Mouse (Mus musculus) thymus, postnatal 4 days (tissue): Measurements from ENCODE around the gene Gbp7.
"Not testable (repeated sequence)": the region's sequence is repeated elsewhere in the genome, so short reads cannot be mapped to it uniquely, and the experiment has no call there.

Experiments used
- DNase-seq: peaks from one replicate; pipeline ENCODE4 v3.0.0; 2021

Gbp7 gene

GRCm38 (mm10) chr3:142561045-142561646 lies 31.0 kb downstream of the Gbp7 start:
- DNase-seq = no peak

DNA sequence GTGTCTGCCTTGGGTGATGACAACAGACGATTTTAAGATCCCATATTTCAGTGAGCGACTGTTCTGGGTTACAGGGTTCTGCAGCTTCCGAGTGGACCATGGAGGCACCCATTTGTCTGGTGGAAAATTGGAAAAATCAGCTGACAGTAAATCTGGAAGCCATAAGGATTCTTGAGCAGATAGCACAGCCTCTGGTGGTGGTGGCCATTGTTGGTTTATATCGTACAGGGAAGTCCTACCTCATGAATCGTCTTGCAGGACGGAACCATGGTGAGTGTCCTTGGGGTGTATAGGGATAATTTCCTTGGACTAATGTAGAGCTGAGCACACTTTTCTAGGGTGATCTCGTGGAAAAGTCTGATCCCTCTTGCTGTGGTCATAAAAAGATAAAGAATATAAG lies 31.5 kb downstream of the Gbp7 start:
- no peak for DNase-seq

GRCm38 (mm10) chr3:142567490-142567889 lies 37.3 kb downstream of the Gbp7 start:
- DNase-seq = not testable (repeated sequence)

DNA sequence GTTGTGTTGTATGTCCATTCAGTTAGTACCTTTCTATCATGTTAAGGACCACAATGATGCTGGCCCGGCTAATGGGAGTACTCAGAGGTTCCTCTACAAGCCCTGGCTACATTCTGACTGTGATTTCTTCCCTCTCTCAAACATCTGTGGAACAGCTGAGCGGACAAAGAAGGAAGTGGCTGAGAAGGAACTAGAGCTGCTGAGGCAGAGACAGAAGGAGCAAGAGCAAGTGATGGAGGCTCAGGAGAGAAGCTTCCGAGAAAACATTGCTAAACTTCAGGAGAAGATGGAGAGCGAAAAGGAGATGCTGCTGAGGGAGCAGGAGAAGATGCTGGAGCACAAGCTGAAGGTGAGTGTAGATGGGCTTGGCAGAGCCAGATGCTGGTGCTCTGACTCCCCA lies 40.6 kb downstream of the Gbp7 start:
- DNase-seq = no peak

GRCm38 (mm10) chr3:142577108-142577507 lies 47.0 kb downstream of the Gbp7 start:
- DNase-seq = no peak

DNA sequence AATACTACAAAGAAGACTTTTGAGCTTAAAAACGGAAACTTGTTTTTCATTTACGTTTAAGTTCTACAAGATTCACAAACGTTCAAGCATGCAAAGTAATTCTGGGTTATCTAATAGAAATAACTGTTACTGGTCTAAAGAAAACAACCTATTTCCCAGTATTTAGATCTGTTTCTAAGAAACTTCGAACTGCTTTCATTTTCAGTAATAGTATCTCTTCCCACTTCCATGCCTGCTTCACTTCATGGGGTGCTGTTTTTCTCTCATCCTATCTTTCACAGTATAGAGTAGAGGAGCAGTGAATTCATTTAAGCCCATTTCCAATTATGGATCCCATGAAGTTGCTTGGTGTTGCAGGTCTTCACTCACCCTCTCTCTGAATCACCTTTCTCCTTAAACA lies 48.2 kb downstream of the Gbp7 start:
- DNase-seq = no peak

DNA sequence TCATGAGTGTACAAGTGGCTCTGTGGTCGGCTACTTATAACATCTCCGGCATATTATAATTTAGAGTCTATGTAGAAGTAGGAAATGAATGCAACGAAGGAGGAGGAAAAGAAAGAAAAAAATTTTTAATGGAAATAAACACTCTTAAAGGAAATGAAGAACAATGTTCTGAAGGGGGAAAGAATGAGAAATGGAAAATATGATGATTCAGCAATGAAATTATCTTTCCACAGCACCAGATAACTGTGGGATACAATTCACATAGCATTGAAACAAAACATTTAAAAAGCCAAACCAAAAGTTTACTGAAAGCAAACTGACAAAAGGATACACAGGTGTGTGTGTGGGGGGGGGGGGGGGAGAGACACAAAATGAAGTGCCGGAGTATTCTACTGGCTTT lies 52.9 kb downstream of the Gbp7 start:
- DNase-seq = no peak

DNA sequence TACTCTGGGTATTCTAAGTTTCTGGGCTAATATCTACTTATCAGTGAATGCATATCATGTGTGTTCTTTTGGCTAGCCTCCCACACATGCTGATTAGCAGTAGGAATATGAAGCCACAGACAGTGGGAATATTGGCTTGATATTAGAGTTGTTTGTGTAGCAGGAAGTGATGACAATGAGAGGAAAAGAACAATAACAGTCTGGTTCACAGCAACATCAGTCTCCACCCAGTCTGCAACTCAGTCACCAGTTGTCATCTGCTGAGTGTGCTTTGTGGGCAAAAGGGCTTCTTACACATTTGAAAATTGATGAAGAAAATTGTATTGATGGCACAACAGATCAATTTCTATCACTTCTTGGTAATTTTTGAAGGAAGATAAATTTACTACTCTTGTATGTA lies 57.2 kb downstream of the Gbp7 start:
- DNase-seq = no peak

GRCm38 (mm10) chr3:142588888-142589287 lies 58.7 kb downstream of the Gbp7 start:
- no peak for DNase-seq

DNA sequence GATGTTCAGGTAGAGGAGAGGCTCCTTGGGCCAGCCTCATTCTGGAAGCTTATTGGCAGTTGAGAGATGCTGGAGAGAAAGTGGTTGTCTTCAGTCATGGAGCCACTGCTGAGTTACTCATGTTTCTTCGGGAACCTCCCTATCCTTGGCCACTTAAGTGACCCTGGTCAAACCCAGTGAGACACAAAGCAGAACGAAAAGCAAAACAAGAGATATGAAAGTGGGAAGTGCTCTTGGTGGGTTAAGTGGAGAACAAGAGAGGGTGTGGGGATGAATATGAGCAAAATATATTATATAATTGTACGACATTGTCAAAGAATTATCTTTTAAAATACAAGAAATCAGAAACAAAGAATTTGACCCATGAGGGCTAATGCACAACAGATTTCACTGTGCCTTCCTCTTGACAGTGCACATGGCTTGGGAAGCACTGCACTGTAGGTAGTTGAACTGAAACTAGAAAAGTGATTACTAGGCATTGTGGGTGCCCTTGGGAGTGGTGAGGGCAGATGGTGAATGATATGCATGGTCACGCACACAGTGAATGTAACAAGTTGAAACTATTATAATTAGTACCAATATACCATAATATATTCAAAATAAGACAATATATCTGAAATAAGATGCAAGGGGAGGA lies 60.4 kb downstream of the Gbp7 start:
- DNase-seq = no peak

DNA sequence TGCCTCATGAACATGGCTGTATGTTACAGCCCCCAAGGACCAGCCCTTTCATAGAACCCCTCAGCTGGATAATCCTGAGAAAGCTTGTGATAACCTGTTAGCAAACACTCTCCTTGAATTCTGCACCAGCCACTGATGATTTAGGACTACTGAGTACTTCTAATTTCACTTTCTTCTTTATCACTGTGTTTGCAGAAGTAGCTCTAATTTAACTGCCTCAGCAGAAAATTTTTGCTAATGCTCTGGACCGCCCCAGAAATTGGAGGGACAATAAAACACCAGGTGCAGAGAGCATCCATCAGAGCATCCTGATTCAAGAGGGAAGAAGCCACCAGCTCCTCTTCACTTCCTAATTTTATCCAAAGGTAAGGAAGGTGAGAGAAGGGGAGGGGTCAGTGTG lies 64.4 kb downstream of the Gbp7 start, which contains the start of gene Gbp2b:
Gene Gbp2b (plus strand): TSS at position 301 of the 400 bp plus-strand sequence.
- DNase-seq = no peak

DNA sequence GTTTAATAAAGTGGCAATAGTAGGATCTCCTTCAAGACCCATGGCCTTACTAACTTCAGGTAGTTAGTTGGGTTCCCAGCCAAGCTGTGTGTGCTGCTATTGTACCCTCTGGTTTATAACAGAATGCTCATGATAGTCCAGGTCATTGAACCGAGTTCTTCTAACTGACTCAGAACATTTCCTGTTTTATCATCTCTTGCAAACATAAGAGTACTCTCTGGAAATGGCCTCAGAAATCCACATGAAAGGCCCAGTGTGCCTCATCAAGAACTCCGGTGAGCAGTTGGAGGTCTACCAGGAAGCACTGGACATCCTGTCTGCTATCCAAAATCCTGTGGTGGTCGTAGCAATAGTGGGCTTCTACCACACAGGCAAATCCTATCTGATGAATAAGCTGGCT lies 67.8 kb downstream of the Gbp7 start:
- DNase-seq = no peak
